Mouse (Mus musculus) CD4-positive, CD25-positive, alpha-beta regulatory T cell, adult 4 months (primary cell): ENCODE measurements around the gene Zfp956. TPM values are rescaled to one million over a fixed set of nuclear protein-coding genes. Genes with fewer than 3 reads are reported as not detected.
A peak's percentile ranks its signal among the peaks of the same experiment; 100 is the strongest.
"Not testable (repeated sequence)": the region's sequence is repeated elsewhere in the genome, so short reads cannot be mapped to it uniquely, and the experiment has no call there.

Experiments used
- ATAC-seq: one replicate; pipeline ENCODE4 v1.8.0; 2017
- polyA plus RNA-seq, 2 experiments: library from polyadenylated mRNA; unstranded; fragments of 100-300 nt; shearing (Covaris generic); gene quantifications; one replicate each; pipeline ENCODE4 v1.2.1; 2017

Gene Zfp956
- polyA plus RNA-seq: 10 to 100 TPM; 21.0 to 30.1 TPM

DNA sequence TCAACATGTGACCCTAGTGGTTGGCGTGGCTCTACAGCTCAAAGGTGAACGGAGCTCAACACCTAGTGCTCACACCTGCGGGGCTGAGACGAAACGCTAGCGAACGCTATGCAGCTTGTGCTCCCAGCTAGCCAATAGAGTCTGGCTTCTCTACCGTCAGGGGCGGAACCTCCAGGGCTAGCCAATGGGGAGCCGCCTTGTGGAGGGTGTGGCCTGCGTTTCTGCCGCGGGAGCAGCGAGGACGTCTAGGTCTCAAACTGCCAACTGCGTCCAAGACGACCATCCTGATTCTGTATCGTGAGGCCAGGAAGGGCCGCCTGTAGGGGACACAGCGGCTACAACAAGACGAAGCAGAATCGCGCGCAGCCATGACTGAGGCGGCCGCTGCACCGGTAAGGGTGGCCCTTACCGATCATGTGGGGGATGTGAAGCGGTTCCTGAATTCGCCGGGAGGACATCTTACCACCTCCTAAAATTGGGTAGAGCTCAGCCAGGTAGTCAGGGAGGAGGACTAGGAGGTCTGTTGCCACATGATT is at the start of gene Zfp956:
TSS of gene Zfp956 (plus strand) at position 200 of the 536 bp plus-strand sequence.
- peak; percentile 100 for ATAC-seq

DNA sequence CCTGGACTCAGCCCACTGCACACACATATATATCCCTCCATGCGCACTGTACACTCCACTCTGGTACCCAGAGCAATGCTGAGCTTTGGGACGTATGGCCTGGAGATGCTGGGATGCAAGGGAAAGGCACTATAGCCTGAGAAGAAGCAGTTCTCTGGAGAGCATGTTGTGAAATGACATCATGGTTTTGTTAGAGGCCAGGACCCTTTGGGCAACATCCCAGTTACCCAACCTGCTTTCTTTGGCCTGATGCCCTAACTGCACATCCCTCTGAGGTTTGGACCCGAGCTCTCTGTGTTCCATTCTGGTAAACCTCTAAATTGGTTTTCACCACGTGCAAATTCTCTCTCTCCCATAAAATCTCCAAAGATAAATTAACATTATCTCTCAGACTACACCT is 49.6 kb upstream of the Zfp956 start:
- ATAC-seq: no peak

DNA sequence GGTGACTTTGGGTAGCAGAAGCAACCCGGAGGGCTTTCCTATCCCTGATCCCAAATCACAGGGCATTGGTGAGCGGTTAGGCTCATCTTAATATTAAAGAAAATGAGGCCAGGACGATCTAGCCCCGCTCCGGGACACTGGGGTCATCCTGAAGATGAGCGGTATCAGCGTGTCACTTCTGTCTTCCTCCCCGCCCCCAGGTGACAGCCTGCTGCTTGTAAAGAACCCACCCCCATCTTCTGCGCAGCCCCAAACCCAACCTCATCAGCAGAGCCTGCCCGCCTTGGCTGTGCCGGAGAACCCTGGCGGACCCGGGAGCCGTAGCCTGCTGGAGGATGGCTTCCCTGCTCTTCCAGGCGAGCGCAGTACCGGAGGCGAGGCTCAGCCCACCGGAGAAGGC is 48.8 kb upstream of the Zfp956 start:
- no peak for ATAC-seq

DNA sequence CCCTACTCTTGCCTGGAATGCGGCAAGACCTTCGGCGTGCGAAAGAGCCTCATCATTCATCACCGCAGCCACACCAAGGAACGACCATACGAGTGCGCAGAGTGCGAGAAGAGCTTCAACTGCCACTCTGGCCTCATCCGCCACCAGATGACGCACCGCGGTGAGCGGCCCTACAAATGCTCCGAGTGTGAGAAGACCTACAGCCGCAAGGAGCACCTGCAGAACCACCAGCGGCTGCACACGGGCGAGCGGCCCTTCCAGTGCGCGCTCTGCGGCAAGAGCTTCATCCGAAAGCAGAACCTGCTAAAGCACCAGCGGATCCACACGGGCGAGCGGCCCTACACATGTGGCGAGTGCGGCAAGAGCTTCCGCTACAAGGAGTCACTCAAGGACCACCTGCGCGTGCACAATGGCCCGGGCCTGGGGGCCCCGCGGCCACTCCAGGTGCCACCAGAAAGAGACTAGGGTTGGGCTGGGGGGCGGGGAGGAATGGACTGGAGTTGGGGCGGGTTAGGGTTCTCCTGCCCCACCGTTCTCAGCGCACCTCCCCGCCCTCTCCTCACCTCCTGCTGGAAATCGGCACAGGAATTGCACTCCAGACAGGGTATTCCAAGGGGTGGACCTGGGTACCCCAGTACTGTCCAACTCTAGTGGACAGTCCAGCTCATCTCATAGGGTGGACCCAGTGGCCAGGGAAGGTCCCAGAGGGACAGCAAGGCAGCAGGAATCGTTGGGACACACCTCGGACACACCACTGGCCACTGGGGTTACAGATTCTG is 48.1 kb upstream of the Zfp956 start:
- ATAC-seq: no peak

DNA sequence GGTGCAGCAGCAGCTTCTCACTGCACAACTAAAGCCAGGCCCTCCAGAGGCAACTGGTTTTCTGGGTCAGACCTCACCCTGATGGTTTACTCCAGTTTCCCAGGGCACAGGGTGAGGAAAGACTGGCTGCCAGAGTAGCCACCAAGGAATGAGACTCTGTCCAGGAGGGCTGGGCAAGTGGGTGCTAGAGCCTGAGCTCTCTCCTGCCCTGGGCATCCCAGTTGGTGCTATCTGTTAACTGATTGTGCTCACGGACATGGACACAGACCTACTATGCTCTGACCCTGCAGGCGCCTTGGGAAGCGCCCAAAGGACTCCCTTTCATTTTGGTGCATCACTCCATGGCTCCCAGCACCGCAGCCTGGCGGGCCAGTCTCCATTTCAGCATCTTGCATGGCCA is 46.9 kb upstream of the Zfp956 start:
- no peak for ATAC-seq

DNA sequence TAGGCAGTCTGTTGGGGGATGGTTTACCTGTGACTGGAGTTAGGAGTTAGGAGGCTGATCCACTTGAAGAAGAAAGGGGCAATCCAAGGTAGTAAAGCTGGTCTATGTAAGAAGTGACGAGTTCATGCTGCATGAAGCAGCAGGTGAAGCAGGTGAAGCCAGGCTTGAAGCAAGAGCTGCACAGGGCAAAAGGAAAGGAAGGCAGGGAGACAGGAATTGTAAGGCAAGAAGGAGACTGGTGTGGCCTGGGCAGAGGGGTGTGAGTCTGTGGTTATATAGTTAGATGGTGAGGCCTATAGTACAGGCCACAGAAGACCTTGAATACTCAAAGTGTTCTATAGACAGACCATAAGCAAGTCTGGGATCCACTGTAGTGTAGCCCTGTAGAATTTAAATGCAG is 44.2 kb upstream of the Zfp956 start:
- ATAC-seq: no peak

DNA sequence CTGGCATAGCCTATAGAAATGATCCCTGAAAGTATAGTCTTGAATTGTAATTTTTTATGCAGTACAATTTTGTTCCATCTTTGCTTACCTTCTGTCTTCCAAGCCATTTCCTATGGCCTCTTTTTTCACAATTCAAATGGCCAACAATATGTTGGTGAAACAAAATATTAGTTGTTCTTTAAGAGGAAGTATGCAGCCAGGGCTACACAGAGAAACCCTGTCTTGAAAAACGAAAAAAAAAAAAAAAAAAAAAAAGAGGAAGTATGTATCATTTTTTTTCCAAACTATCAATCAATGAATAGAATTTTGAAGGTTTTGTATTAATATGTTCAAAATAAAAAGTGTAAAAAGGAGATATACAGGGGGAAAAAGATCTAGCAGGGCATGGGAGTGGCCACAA is 41.5 kb upstream of the Zfp956 start:
- no peak for ATAC-seq

DNA sequence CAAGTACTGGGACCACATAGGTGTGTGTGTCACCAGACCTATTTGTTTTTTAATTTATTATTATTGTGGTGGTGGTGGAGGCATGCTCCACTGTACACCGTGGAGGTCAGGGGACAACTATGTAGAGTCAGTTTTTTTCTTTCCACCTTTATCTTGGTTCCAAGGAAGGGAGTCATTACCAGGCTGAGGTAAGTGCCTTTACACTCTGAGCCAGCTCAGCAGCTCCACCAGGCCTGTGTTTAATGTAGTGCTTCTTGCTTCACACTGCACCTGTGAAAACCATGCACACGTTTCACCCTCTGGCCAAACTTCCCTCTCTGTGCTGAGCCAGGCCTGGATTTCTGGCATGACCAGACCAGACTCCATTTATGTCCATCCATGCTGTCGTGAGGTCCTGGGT is 40.2 kb upstream of the Zfp956 start:
- no peak for ATAC-seq

DNA sequence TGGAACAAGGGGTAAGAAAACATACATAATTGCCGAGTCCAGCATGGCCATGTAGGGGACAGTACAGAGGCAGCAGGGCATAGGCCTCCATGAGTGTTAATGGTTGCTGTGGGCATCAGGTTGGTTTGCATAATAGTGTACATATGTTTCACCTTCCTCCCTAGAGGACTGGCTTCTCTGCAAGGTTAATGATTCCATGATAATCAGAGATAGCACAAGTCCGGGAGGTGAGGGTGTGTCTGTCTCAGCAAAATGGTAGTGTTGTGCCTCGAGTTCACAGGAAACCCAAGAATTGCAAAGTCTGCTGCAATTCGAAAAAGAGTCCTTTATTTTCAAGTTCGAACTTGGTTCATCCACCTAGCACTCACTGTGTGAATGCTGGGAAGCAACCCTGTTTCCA is 36.1 kb upstream of the Zfp956 start:
- no peak for ATAC-seq

DNA sequence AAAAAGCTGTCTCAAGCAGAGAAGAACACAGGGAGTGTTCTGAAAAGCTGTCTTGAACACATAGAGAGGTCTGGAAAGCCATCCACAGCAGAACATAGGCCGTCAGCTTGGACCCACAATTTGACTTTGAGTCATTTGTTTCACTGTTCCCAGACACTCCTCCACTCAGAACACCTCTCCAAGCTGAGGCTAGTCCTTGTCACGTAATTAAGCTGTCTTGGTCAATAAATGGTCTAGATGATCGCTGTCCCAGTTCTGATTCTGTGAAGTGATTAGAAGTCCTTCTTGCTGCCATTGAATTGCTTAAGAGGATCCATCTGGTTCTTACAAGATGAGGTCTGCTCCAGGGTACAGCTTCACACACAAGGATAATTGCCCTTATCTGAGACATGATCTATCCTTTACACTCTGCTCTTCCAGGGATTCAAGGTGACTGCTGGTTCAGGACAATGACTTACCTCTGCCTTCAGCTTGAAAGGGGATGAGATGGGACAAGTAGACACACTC is 34.4 kb upstream of the Zfp956 start:
- no peak for ATAC-seq

DNA sequence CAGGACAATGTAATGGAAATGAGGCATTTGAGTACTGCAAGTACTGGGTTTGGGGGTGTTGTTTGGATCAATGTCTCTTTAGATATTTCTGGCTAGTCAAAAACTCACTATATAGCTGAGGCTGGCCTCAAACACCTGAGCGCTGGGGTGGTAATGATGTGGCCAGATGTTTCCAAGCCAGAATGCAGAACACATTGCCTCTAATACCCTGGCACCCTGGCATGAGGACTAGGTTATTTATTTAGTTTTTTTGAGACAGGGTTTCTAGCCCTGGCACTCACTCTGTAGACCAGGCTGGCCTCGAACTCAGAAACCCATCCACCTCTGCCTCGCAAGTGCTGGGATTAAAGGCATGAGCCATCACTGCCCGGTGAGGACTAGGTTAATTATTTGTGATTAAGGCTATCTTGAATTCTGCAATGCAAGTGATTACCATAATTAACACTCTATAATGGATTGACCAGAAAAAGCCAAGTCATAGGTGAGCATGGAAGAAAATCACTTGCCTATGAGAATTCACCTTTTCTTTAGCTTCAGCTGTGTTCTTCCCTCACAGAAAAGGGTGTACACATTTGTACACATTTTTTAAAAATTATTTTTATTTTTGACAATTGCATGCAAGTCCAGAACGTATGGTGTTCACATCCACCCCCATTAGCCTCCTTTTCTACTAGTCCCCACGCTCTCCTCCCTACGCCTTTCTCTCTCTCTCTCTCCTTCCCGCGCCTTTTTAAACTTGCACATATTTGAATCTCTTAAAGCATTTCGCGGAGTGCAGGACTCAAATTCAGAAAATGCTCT is 33.3 kb upstream of the Zfp956 start:
- ATAC-seq: no peak

DNA sequence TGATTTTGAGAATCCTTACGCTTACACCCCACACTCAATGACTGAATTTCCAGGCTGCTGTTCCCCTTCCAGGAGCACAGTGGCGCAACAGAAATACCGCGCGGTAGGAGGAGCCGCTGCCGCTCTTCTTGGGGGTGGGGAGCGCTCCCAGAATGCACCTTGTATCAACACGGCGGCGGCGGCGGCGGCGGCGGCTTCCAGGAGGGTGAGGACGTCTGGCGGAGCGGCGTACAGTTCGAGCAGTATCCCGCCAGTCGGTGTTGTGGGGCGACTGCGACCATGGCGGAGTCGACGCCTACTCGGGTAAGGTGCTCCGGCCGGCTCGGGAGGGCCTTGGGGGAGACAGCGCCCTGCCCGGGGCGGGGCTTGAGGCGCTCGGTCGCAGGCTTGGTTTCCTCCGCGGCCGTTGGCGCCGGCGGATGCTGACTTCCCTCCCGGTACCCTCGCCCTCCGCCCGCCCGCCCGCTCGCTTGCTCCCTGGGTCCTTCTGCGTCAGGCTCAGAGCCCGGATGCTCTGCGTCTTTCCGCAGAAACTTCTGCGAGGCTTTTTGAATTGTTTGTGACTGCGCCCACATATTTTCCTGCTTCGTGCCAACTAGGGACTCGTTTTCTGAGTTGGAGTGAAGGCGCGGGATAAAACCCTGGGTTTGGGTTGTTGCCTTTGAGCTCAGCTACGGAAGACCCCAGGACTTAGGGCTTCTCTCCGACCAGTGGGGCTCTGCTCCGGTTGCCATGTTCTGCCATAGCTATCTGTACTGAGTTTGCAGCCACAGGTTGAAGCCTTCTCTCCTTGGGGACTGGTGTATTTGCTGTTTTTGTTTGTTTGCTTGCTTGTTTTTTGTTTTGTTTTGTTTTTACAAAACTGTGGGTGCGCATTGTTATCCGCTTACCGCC is 32.5 kb upstream of the Zfp956 start, which contains the start of gene Zfp212:
TSS of gene Zfp212 (plus strand) at position 30 of the 894 bp plus-strand sequence.
- ATAC-seq: peak; percentile 95

DNA sequence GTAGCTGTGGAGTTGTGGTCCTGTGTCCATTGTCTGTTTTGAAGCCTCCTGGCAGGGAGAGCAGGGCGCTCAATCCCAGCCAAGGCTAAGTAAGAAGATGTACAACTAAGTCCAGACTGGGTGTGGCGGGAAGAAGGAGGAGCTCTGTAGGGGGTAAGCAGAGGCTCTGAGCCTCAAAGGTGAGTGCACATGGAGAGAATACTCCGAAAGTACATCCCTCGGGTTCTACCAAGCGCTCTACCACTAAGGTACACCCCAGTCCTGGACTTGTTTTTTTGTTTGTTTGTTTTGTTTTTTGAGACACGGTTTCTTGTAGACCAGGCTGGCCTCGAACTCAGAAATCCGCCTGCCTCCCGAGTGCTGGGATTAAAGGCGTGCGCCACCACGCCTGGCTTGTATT is 10.7 kb upstream of the Zfp956 start:
- no peak for ATAC-seq

DNA sequence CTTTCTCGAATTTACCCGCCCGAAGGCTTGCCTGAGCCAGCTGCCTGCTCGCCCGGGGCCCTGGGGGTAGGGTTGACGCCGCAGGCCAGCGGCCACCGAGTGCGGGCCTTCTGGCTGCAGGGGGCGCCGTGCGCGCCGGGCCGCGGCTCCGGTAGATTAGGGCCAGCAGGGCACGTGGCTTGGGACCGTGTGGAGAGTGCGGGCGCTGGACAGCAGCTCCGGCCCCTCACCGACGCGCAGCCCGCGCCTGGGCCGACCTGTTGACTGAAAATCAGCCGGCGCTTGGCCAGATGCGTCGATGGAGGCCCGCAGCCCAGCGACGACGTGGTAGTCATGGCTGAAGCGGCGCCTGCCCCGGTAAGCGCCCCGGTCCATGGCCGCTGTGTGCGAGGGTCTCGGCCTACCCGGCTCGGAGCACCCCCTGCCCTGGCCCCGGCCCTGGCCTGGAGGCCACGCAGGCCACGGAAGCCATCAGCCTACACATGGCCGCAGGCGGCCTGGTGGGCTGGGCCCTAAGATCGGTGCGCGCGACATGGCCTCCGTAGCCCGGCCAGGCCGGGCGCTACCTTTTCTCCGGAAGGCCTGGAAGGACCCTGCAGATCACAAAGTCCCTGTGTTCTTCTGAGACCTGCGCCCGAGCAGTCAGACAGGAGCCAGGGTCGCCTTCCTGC is 10.0 kb upstream of the Zfp956 start:
- ATAC-seq: peak; percentile 72

DNA sequence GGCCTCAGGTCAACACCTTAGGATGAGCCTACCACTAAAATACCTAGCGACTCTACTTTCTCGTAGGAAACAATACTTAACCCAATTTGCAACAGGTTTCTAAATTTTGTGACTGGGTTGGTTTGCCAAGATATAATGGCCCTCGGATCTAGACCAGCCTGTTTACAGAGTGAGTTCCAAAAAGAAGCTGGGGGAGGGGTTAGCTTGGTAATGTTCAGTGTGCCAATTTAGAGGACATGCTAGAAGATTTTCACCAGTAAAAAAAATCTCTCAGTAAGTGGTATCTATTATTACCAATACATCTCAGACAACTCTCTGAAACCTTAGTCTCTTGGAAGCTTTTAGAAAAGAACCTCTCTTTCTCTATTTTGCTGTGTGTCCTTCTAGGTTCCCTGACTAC is 9.5 kb upstream of the Zfp956 start:
- ATAC-seq: no peak

DNA sequence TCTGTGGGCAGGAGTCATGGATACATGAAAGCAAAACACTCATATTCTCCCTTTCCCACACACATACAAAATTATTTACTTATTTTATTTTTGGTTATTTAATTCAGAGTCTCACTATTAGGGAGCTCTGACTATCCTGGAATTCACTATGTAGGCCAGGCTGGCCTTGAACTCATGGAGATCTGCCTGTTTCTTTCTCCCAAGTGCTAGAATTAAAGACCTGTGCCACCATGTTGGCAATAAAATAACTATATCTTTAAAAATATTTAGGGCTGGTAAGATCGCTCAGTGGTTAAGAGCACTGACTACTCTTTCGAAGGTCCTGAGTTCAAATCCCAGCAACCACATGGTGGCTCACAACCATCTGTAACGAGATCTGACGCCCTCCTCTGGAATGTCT is 5.8 kb upstream of the Zfp956 start:
- ATAC-seq: no peak

DNA sequence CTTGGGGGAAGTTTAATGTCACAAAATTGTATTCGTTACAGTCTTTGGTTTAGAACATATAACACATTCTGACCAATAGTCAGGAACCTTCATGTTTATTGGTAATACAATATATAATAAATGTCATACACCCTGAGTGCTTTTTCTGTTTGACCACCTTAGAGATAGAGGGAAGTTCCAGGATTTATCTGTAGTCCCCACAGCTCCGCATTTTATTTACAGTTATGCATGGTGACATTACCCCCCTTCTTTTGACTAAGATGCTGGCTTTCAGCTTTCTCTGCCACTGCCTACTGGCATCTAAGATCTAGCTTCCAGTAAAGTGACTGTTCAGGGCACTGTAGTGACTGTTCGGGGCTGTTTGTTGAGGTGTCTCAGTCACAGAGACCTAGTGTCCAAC is 1.2 kb downstream of the Zfp956 start:
- ATAC-seq: no peak

DNA sequence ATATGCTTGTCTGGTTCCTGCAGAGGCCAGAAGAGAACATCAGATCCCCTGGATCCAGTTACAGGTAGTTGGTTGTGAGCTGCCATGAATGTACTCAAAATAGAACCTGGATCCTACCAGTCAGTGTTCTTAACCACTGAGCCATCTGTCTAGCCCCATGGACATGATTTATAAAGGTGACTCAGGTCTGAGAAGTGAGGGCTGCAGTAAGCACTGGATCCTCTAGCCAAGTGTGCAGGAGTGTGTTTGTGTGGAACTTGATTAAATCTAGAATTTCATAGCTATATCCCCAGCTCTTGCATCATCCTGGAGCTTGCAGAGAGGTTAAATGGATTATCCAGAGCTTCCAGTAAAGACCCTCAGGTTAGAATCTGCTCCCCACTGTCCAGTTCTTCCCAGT is 4.6 kb downstream of the Zfp956 start:
- no peak for ATAC-seq

DNA sequence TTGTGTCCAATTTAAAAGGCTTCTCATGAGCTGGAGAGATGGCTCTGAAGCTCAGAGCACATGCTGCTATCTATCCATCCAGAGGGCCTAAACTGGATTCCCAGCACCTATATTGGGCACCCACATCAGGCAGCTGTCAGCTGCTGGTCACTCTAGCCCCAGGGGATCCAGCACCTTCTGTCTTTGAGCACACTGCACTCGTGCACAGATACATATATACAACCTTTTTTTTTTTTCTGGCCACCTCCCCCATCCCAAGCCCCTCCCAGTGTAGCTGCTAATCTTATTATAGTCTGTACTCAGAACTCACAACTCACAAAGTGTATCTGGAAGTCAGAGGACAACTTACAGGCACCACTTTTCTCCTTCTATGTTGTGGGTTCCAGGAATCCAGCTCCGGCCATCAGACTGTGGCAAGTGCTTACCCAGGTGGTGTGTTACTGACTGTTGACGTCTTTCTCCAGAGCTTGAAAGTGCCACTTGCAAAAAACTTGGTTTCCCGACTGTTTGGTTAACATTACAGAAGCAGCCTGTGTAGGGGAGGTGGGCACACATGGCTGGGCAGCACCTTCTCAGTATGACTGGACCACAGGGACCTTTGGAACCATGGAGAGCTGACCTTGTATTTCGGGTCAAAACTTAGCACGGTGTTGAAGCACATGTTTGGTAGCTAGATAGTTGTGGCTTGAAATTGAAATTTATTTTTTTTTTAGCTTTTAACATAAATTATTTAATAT is 7.7 kb downstream of the Zfp956 start:
- ATAC-seq: no peak

DNA sequence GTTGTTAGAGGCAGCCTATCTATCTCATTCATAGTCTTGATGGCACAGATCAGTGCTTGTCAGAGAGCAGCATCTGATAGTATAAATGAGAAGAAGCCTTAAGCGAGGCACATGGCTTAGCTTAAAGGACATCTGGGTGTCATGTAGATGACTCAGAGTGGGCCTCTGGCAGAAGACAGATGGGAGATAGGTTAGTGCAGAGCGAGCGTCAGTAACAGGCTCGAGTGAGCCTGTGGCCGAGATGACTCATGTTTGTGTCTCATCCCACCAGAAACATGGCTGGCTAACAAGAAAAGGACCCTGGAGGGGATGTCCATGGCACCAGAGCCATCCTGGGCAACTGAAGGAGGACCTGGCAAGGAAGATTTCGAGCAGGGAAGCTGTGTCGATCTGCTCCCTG is 9.9 kb downstream of the Zfp956 start:
- no peak for ATAC-seq

DNA sequence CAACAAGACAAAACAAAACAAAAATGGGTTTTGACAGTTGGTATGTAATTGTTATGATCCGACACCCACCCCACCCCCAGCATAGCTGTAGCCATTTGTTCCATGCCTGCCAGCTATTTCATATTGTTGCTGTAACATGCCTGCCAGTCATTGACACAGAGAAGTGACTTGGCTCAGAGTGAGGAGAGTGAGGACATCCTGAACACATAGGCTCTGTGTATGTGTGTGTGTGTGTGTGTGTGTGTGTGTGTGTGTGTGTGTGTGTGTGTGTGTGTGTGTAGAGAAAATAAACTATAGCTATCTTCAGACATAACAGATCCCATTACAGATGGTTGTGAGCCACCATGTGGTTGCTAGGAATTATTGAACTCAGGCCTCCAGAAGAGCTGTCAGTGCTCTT is 15.0 kb downstream of the Zfp956 start:
- not testable (repeated sequence) for ATAC-seq
